Mouse (Mus musculus) brain, embryonic 14.5 days (tissue): ENCODE data around the gene Duoxa1. TPM values are rescaled to one million over a fixed set of nuclear protein-coding genes. Genes with fewer than 3 reads are reported as not detected.

Experiments used
- DNase-seq: peaks from one replicate; pipeline ENCODE4 v3.0.0-alpha.2; 2011; ENCODE audit warnings: low read depth
- CTCF ChIP-seq: fragments of 200-500 bp; IDR thresholded peaks from 2 replicates; pipeline ENCODE4 v1.5.1; 2012; ENCODE audit warnings: inconsistent platforms, mild to moderate bottlenecking, moderate library complexity, borderline replicate concordance; ENCODE audit not compliant: insufficient read depth, insufficient read length; ENCODE audit errors: extremely low read depth
- POLR2A ChIP-seq: fragments of 200-500 bp; IDR thresholded peaks from 2 replicates; pipeline ENCODE4 v1.6.1; 2012; ENCODE audit warnings: mild to moderate bottlenecking, inconsistent platforms, borderline replicate concordance; ENCODE audit not compliant: poor library complexity, insufficient read depth, insufficient read length, severe bottlenecking; ENCODE audit errors: extremely low read depth
- polyA plus RNA-seq: library from polyadenylated mRNA; depleted of rRNA; stranded (reverse); fragments of >200 nt; gene quantifications from 2 replicates; pipeline ENCODE4 v1.2.3, GENCODE M21; 2012; rRNA removed

Gene Duoxa1
- polyA plus RNA-seq: 0.18 and 0.55 TPM in 2 replicates

DNA sequence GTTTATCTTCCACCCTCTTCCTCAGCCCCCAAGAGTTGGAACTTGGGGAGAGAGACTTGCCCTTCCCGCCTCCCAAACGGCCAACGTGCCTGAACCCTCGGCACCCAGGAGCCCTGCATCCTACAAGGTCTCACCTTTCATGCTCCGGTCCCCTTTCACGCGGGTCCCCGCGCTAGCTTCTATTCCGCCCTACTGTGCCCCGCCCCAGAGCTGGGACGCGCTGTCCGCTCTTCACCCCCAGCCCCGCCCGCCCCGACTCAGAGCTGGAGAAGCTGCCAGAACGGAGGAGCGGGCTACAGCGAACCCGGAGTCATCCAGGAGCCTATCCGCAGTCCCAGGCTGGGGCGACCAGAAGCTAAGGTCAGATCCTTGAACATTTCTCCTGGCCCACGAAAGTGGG lies at the start of gene Duoxa1:
Duoxa1 (minus strand) TSS at position 195 of the 400 bp plus-strand sequence.
- DNase-seq: no peak
- TF ChIP-seq POLR2A (no peak), CTCF (no peak)

DNA sequence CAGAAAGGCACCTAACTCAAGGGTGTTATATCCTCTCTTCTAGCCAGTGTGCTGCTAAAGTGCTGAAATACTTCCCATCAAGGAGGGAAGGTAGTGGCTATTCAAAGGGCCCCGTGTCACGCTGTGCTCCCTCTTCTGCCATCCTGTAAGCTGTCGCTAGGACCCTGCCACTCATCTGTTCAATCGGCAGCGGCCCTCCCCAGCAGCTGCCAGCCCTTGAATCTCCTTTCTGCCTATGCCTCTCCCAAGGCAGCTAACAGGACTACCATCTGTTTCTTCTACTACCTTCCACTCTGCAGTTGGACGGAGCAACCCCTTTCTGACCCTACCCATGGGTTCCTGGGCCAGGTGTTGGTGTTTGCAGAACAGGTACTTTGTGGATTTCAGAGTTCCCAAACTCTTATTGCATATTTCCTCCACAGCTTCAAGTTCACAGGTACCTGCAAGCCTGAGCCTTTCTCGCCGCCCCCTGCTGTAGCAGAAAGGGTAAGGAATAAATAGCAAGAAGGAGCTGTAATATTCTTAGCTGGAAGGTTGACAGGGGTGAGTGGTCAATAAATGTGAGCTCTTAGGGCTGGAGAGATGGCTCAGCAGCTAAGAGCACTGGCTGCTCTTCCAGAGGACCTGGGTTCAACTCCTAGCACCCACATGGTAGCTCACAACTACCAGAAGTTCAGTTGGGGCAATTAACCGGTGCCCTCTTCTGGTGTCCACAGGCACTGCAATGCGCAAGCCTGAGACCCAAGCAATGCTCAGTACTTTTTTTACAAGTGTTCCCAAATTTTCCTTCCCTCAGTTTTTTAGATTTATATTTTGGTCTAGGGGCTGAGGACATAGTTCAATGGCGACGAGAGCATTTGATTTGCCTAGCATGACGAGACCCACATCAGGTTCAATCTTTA lies 49.3 kb upstream of the Duoxa1 start:
- TF ChIP-seq POLR2A: no peak
- TF ChIP-seq CTCF: no peak
- DNase-seq: peak; percentile 44

DNA sequence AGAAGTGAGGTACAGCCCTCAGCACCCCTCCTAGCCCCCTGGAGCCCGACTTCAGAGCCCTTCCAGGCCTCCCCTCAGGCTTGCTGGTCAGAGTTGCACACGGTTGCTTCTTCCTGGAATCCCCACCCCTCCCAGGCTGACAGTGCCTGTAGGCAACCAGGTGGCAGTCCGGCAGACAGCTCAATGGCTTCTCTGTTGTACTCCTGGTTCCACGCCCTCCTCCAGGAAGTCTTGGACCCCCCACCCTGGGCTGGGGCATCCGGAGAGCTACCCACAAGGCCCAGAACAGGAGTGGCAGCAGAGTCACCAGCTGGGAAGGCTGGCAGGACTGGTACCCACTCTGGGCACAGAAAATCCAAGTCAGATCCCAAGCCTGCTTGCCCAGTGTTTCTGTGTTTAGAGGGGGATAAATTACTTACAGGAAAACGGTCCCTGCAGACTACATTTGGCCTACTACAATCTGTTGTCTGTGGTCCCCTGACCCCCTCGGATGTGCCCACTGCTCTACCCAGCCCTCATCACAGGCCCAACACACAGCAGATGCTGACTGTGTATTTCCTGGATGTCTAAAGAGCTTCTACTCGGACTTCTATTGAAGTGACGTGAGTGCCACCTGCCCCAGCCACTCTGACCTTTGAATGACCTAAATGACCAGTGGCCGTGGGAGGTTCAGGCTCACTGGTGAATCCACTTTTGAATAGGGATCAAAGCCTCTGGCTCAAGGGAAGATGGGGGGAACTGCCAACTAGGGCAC lies 48.5 kb upstream of the Duoxa1 start:
- TF ChIP-seq CTCF: no peak
- no peak for TF ChIP-seq POLR2A
- no peak for DNase-seq

DNA sequence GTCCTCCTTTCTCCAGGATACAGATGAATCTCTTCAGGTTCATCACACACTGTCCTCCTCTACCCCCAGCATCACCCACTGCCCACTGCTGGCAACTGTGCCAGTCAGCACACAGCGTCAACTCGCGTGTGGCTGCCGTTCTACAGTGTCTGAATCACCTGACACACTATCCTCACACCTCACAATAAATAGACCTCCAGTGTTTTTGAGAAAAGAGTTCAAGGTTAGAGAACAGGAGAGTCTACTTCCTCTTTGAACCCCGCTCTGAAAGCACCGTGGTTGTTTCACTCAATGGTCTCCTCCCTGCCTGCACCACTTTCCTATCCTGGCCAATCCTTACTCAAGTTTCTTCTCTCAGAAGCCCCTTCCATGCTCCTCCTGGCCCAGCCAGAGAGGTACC lies 47.7 kb upstream of the Duoxa1 start:
- DNase-seq: no peak

DNA sequence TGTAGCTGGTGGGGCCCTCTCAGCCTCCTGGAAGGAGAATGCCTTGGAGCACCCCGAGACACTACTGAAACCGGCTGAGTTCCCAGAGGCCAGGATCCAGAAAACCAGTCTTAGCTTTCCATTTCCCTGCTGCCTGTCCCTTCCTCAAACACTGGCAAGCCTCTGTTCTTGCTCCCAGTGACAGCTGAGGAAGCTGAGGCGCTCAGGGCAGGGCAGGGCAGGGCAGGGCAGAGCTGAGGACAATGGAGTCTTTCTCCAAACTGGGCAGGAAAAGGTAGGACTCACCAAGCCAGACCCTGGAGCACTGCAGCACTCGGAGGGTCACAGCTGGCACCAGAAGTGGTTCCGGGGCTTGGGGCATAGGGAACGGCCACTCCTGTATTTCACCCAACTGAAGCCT lies 46.8 kb upstream of the Duoxa1 start:
- no peak for TF ChIP-seq POLR2A
- TF ChIP-seq CTCF: no peak
- DNase-seq: no peak

More for the DNA sequence above, 47.7 kb upstream of the Duoxa1 start:
- TF ChIP-seq POLR2A (no peak), CTCF (no peak)

DNA sequence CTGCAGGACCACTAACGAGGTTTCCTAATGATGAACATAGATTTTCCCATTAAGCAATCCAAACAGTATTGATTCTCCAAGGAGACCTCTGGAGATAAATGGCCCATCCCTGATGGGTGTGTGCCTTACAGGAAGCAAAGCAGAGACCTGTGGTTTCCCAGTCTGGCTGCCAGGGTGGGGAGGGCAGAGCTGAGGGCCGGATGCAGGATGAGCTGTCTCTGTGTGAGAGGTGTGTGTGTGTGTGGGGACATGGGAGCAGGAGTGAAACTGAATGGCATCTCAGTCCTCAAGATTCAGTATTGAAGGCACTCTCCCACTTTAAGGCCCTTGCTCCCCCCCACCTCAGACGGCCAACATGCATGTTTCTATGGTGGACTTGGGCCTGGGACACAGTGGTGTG lies 42.7 kb upstream of the Duoxa1 start:
- DNase-seq: no peak
- TF ChIP-seq POLR2A (no peak), CTCF (no peak)

DNA sequence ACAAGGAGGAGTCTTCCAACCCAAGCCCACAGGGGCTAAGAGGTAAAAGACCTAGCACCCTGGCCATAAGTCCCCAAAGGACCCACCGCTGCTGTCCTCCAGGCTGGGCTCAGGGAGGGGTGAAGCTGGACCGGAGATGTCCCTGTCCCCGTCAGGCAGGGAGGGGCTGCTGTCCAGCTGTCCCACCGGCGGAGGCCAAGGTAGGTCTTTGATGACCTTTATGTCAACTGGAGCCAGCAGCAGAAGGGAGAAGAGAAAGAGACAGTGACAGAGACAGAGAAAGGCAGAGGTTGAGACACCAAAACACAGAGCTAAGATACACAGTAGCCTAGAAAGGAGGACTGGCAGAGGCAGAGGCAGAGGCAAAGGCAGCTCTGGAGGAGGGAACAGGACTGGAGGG lies 41.9 kb upstream of the Duoxa1 start:
- no peak for DNase-seq
- no peak for TF ChIP-seq POLR2A
- TF ChIP-seq CTCF: no peak

DNA sequence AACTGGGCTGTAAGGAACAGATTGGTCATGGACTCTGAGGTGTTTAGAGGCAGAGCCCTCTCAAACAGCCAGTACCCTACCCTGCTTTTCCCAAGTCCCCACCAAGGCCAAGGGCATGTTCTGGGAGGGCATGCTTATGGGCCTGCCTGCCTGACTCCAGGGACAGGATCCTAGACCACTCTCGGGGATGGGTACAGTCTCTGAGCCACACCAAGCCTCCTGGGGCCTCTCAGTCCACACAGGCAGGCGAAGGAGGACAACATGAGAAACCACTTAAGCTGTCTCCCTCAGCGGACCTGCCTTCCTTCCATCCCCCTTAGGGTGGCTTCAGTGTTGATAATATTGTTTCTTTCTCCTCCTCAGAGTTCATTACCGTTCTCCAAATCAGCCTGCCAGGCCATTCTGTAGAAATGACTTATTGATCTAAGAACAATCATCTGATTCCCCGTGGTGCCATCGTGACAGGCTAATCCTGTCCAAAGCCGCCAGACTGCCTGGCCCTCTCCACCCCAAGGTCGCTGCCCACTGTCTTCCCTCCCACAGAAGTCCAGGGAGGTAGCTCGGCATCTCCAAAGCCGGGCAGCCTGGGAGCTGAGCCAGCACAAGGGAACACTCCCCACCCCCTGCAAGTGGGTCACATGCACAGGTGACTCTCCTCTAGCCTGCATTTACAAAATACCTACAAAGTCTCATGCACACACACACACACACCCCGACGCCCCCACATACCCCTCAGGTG lies 40.8 kb upstream of the Duoxa1 start:
- TF ChIP-seq CTCF (no peak), POLR2A (no peak)
- no peak for DNase-seq

DNA sequence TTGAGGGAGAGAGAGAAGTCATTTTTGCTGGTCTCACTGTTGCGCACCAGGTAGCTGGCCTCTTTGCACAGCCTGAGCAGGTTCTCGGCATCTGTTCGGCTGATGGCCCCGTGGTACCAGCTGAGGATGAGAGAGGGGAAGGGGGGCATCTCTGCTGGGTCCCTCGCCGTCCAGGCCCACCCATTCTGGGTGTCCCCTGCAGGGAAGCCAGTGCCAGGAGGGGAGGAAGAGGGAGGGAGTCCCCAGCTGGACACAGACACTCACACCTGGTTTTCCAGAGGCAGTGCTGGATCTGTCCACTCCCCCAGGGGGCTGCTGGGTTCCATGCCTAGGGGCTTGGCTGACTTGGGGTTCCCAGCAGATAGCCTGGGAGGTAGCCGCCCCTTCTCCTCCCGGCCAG lies 40.2 kb upstream of the Duoxa1 start:
- TF ChIP-seq POLR2A (no peak), CTCF (no peak)
- DNase-seq: no peak

DNA sequence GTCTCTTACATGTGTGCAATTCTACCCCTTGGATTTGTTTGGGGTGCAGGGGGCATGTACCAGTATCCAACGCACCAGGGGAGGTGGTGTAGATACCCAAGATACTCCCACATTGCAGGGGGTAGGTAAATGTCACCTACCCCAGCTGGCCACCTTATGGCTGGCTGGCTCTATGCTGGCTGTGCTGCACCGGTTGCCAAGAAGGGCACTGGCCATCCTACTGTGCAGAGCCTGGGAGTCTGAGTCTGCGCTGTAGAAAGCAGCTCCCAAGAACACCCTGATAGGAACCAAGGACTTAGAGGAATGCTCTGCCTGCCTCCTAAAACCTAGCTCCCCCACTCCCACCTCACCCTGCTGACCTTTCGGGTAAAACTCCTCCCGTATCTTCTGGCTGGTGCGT lies 39.5 kb upstream of the Duoxa1 start:
- DNase-seq: no peak
- no peak for TF ChIP-seq CTCF
- no peak for TF ChIP-seq POLR2A

DNA sequence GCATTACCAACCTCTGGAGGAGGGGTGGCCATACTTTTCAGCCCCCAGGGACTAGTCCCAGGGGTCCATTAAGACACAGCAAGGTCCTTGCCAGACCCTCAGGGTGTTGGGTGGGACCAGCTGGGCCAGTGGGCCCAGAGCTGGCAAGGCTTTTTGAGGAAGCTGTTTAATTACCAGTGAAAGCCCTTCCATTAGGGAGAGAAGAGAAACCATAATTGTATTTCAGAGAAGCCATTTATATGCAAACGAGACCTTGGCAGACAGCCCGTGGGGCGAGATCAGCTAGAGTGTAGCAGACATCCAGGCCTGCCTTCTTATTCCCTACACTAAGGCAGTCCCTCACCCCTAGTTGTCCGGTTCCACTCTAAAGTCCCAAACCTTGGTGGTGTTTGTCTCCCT lies 38.4 kb upstream of the Duoxa1 start:
- DNase-seq: peak; percentile 97
- TF ChIP-seq POLR2A: no peak
- TF ChIP-seq CTCF: no peak

DNA sequence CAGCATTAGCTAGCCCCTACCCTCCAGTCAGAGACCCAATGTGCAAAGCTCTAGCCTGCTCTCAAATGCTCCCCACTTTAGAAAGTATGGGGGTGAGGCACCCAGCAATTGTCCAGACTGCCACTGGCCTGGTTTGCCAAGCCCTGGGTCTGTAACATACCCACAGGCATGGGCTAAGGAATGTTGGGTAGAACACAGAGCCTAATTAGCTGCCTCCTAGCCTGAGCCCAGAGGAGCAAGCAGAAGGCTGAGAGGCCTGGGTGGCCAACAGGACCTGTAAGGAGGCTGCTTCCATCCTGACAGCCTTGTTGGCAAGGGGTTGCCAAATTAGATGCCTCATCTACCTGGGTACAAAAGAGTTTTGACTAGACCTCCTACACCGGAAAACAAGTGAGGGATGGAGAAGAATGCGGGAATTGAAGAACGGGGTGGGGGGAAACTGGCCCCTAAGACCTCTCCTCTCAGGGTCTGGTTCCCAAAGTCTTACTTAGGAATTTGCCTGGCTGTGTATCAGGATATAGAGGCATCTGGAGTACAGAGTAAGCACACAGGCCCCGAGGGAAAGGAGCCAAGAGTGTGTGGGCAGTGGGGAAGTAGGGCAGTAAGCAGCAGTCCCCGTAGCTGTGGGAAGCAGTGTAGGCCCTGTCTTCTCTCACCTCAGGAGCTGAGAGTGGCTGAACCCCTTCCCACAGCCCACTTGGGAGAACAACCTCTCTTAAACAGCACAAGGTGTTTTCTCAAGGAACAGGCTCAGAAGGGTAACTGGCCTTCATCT lies 37.8 kb upstream of the Duoxa1 start:
- peak; percentile 91 for DNase-seq

DNA sequence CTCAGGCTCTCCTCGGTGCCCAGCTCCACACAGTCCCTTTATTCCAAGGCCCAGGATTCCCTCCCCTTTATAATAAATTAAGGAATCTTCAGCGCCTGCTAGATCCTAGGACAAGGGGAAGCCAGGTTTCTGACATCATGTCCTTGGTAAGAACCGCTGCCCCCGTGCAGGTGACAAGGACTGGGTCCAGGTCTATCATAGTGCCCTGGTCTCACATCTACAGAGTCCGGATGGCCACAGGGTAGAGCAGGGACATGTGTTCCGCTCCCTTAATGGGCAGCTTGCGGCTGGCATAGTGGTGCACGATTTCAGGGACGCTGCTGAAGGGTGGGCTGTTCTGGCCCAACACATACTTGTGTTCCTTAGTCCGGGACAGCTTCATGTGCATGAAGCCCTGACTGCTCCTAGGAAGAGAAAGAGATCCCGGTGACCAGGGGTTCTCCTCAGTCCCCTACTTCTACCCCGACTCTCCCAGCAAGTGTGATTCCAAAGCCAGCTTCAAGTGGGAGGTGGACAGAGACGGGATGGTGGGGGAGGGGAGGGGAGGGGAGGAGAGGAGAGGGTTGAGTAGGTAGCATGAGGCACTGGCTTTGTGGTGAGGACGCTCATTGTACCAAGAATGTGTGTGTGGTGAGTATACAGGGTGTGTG lies 35.7 kb upstream of the Duoxa1 start:
- TF ChIP-seq CTCF (no peak), POLR2A (no peak)
- DNase-seq: no peak

More for the DNA sequence above, 37.8 kb upstream of the Duoxa1 start:
- TF ChIP-seq POLR2A (no peak), CTCF (no peak)
